Mouse (Mus musculus) brain, adult 2 months (tissue): ENCODE data around the gene Ifitm3.
A peak's percentile ranks its signal among the peaks of the same experiment; 100 is the strongest.
"Not testable (repeated sequence)": the region's sequence is repeated elsewhere in the genome, so short reads cannot be mapped to it uniquely, and the experiment has no call there.

Experiments used
- DNase-seq: peaks from one replicate; pipeline ENCODE4 v3.0.0; 2011; ENCODE audit warnings: low read depth, low spot score

Gene Ifitm3

DNA sequence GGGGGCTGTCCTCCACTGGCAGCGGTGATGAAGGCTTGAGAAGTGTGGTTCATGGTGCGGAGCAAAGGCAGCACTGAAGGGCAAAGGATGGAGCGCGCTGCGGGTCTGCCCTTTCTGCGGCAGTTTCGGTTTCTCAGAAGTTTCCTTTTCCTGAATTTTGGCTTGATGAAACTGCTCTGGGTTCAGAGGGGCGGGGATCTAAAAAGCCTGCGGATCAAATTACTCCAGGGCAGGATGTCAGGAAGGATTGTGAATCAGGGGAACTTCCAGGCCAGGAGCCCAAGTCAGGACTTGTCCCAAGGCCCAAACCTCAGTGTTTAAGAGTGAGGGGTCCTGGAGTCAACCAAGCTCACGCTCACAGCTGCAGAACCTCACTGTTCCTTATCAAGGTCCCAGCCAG, at the start of gene Ifitm3:
Ifitm3 (minus strand) TSS at position 178 of the 400 bp plus-strand sequence.
- no peak for DNase-seq

- DNase-seq, result peak; percentile 36
Observed at GRCm38 (mm10) chr7:141059929-141060328, 49.4 kb upstream of the Ifitm3 start.

- peak; percentile 49 for DNase-seq
Observed at GRCm38 (mm10) chr7:141058601-141059341, 48.2 kb upstream of the Ifitm3 start.

- no peak for DNase-seq
Observed at GRCm38 (mm10) chr7:141057541-141057940, 47.0 kb upstream of the Ifitm3 start.

DNA sequence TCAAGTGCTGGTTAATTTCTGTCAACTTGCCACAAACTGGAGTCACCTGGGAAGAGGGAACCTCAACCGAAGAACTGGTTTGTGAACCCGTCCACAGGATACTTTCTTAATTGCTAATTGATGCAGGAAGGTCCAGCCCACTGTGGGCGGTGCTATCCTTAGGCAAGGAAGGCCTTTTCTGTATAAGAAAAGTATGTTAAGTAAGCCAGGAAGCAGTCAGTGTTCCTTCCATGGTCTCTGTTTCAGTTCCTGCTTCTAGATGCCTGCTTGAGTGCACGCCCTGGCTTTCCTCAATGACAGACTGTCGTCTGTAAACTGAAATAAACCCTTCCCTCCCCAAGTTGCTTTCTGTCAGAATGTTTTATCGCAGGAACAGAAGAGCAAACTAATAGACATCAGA, 46.4 kb upstream of the Ifitm3 start:
- no peak for DNase-seq

DNA sequence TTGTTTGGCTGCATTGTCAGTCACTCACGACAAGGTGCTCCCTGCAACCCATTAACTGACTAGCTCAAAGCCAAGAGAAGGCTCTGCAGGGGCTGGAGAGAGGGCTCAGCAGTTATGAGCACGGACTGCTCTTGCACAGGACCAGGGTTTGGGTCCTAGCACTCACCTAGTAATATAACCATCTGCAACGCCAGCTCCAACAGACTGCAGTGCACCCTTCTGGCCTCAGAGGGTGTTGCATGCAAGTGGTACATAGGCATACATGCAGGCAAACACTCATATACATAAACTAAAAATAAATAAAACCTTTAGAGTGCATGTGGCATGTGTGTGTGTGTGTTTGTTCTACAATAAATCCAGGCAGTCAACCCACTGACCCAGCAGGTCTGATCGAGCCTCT, 45.2 kb upstream of the Ifitm3 start:
- no peak for DNase-seq

DNA sequence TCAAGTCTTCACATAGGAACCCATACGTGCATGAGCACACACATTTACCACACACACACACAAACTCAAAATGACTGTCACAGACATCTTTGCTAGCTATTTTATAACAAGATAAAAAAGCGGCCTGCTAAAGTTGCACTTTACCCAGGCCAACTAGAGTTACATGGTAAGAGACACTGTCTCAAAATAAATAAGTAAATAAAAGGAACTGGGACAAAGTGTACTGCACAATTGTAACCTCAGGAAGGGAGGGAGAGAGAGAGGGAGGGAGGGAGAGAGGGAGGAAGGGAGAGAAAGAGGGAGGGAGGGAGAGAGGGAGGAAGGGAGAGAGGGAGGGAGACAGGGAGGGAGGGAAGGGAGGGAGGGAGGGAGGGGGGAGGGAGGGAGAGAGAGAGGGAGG, 41.9 kb upstream of the Ifitm3 start:
- no peak for DNase-seq

- DNase-seq, result no peak
Observed at GRCm38 (mm10) chr7:141052016-141052415, 41.4 kb upstream of the Ifitm3 start.

GRCm38 (mm10) chr7:141051060-141051685, 40.6 kb upstream of the Ifitm3 start:
- DNase-seq, result no peak

DNA sequence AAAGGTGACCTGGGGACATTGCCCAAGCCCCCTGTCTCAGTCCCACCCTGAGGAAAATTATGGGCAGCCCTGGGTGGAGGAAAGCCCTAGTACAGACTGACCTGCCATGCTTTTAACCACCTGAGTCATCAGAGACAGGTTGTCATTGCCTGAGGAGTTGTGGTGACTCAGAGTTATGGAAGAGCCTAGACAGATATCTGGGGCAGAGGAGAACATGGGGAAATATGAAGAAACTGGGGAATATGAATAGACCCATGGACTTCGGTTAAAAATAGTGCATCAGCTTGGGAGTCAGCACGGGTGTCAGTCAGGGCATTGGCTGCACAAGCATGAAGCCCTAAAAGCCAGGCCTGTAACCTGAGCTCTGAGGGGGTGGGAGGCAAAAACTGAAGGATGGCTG, 38.8 kb upstream of the Ifitm3 start:
- peak; percentile 60 for DNase-seq

GRCm38 (mm10) chr7:141048226-141049218, 38.0 kb upstream of the Ifitm3 start:
- DNase-seq, result peak; percentile 95

GRCm38 (mm10) chr7:141047581-141048225, 37.1 kb upstream of the Ifitm3 start:
- DNase-seq, result peak; percentile 93

DNA sequence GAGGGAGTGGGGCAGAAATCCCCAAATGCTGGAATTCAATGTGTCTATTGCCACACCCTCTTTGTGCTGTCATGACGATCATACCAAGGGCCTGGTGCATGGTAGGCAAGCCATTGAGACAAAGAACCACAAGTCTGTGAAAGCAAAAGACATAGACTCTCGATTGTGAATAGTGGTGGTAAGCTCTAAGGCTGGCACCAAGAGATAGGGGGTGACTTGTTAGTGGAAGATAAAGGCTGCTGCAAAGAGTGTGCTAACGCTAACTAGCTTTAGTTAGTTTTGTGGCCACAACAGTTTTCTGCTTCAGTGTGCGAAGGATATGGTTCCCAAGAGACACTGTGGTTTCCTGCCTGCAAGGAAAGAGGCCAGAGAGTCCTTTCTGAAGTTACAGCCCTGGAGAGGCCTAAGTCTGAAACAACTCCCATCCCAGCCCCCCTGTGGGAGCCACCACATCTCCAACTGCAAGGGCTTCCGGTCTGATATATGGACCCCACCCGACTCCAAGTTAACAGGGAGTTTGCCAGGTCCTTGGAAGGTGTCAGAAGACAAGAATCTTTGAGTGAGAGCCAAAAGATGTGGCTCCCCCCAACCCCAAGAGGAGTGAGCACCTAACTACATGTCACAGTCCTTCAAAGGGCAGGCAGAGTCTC, 36.5 kb upstream of the Ifitm3 start:
- DNase-seq, result no peak

DNA sequence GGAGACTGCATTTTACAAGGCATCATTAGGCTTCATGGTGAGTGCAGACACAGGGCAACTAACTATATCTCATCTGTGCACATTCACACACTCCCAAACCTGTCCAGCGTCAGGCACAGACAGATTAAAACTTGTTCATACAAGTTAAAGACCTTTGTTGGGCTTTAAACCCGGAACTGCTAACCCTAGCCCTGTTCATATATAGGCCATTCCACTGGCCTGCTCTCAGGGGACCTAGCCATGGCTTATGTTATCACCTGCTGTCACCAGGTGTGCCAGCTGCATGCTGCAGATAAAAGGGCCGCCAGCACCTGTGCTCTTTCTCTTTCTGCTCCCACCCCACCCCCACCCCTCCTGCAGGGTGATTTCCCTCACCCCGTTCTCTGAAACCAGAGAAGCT, 32.0 kb upstream of the Ifitm3 start:
- DNase-seq, result no peak

- peak; percentile 42 for DNase-seq
Observed at GRCm38 (mm10) chr7:141041661-141042060, 31.1 kb upstream of the Ifitm3 start.

DNA sequence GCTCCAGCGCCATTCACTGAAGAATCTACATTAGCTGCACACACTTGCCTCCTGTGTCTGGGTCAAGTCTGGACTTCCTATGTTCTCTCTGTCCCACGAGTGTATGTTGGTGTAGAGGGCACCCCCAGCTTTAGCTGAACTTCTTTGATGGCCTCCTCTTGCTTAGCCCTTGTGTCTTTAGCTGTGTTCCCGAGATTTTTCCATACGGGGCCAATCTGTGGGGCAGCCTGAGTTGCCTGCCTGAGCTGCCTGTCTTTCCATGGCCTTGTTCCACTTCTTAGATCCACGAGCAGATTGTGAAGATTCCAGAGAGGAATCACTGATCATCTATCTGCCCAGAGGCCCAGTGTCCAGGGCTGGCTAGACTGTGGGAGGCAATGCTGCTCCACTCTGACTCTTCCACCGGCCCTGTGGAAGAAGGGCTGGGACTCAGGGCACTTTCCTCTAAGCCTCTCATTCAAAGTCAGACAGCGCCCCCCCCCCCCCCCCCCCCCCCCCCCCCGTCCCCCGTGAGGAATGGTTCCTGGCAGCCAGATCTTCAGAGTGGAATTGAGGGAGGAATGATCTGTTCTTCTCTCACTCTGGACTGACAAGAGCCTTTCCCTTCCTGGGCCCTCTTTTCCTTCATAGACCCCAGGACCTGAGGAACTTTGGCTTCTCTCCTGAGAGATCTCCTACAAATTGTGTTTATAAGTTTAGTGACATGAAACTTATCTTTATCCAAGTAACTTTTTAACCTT, 30.5 kb upstream of the Ifitm3 start:
- DNase-seq, result no peak

- no peak for DNase-seq
Observed at GRCm38 (mm10) chr7:141039386-141040107, 29.0 kb upstream of the Ifitm3 start.

GRCm38 (mm10) chr7:141038090-141039032, 27.8 kb upstream of the Ifitm3 start:
- no peak for DNase-seq

DNA sequence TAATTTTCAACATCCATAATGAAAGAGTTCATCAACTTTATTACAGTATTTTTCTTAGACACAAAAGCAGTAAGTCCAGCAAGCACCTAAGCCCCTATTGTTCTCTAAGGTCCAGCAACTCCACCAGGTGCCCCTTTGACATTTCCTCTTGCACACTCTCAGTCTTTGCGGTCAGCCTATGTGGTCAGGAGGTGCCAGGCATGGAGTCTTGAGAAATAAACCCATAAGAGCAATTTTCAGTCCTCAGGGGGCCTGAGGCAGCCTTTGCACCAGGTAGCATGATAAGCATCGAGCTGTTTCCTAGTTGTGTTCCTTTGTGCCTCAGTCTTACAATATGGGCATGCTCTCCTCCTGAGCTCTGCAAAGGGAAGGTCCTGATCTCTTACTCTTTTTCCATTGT, 26.1 kb upstream of the Ifitm3 start:
- DNase-seq, result not testable (repeated sequence)
